Mouse (Mus musculus) spleen, adult 2 months (tissue): ENCODE results near the gene Ssr1.

Experiments
- CTCF ChIP-seq: fragments of 200-500 bp; IDR thresholded peaks from 2 replicates; pipeline ENCODE4 v1.5.1; 2011; ENCODE audit warnings: mild to moderate bottlenecking, inconsistent platforms; ENCODE audit not compliant: insufficient read depth, insufficient read length, insufficient replicate concordance; ENCODE audit errors: extremely low read depth
- POLR2A ChIP-seq: fragments of 200-500 bp; IDR thresholded peaks from 2 replicates; pipeline ENCODE4 v1.6.1; 2011; ENCODE audit warnings: low read depth, low read length, inconsistent platforms

DNA sequence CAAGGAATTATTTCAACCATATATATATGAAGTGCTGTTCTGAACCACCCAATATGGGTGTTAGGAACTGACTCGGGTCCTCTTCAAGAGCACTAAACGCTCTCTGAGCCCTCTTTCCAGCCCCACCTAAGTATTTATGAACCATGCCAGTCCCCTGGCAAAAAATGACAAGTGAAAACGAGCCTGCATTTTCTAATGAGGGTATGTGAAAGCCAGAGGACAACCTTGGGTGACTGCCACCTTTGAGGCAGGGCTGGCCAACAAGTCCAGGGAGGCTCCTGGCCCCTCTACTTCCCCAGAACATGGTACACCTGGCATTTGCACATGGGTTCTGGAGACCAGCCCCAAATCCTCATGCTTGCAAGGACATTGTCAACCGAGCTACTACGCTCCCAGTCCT is 19.3 kb downstream of the Ssr1 start:
- no peak for TF ChIP-seq POLR2A
- no peak for TF ChIP-seq CTCF
